Mouse (Mus musculus) kidney, postnatal 0 days (tissue): ENCODE results near the gene Nrxn2. TPM values are rescaled to one million over a fixed set of nuclear protein-coding genes. Genes with fewer than 3 reads are reported as not detected.

Experiments
- ATAC-seq: fragments of 200-750 bp; cut with Nextera tagmentation; replicated peaks from 2 replicates; pipeline ENCODE4 v1.8.0; 2017; ENCODE audit warnings: low read depth, moderate number of reproducible peaks, moderate TSS enrichment, moderate library complexity; ENCODE audit not compliant: low FRiP score
- DNase-seq: peaks from one replicate; pipeline ENCODE4 v3.0.0-alpha.2; 2016; ENCODE audit warnings: low spot score
- H3K27ac ChIP-seq: fragments of 300-500 bp; sonication (generic); 2 replicates; pipeline ENCODE4 v1.5.1; 2014; ENCODE audit warnings: mild to moderate bottlenecking
- H3K27me3 ChIP-seq: fragments of 300-500 bp; sonication (generic); 2 replicates; pipeline ENCODE4 v1.6.1; 2014; ENCODE audit warnings: low read length, mixed read lengths; ENCODE audit not compliant: insufficient read depth
- H3K36me3 ChIP-seq: fragments of 300-500 bp; sonication (generic); 2 replicates; pipeline ENCODE4 v1.6.1; 2014; ENCODE audit warnings: low read length, mixed read lengths; ENCODE audit not compliant: insufficient read depth
- H3K4me1 ChIP-seq: fragments of 300-500 bp; sonication (generic); replicated peaks from 2 replicates; pipeline ENCODE4 v1.6.1; 2014; ENCODE audit warnings: antibody characterized with exemption, low read length, mixed read lengths; ENCODE audit not compliant: insufficient read depth
- H3K4me2 ChIP-seq: fragments of 300-500 bp; sonication (generic); 2 replicates; pipeline ENCODE4 v1.6.1; 2014; ENCODE audit warnings: mild to moderate bottlenecking, low read length, moderate library complexity, mixed read lengths
- H3K4me3 ChIP-seq: fragments of 300-500 bp; sonication (generic); replicated peaks from 2 replicates; pipeline ENCODE4 v1.5.1; 2014; ENCODE audit warnings: low read depth, low read length
- H3K9ac ChIP-seq: fragments of 300-500 bp; sonication (generic); 2 replicates; pipeline ENCODE4 v1.6.1; 2014; ENCODE audit warnings: low read depth, low read length
- H3K9me3 ChIP-seq: fragments of 300-500 bp; sonication (generic); replicated peaks from 2 replicates; pipeline ENCODE4 v1.6.1; 2016; ENCODE audit warnings: low read length, inconsistent platforms, mixed read lengths
- CTCF ChIP-seq: IDR thresholded peaks from 2 replicates; pipeline ENCODE4 v1.5.1; 2016; ENCODE audit warnings: antibody characterized with exemption, low read depth, mild to moderate bottlenecking, moderate library complexity
- WGBS: fragments of 180-500 bp; shearing (Covaris S2); extraction: QIAGEN DNeasy Blood & Tissue Kit; methylation state at CpG from one replicate; pipeline ENCODE4 v1.1.7; 2014; 5-methylcytosine and 5-hydroxymethylcytosine counted together
- polyA plus RNA-seq: library from polyadenylated mRNA; unstranded; fragments of >200 nt; fragmentation: Nextera tagmentation; extraction: Ambion mirVana; gene quantifications from 2 replicates; pipeline ENCODE4 v1.2.1, GENCODE M21; 2015

Gene Nrxn2
- polyA plus RNA-seq, 1 experiment from 2014 or later, result 5.9 TPM

- 66% methylated on average over 5 of the region's 5 CpGs for WGBS
- H3K27me3 ChIP-seq, result no peaks in the 10 kb centered on the region
- no peak for ATAC-seq
- H3K36me3 ChIP-seq, result 0 out of 2 replicates have a peak, but pooled peaks cover 3% of the 10 kb centered on the region
- no peak for TF ChIP-seq CTCF
- H3K4me3 ChIP-seq, result no peak overlapping the region
- H3K9ac ChIP-seq, result no peak overlapping the region
- DNase-seq, result no peak
- no peak overlapping the region for H3K27ac ChIP-seq
- no peaks in the 10 kb centered on the region for H3K9me3 ChIP-seq
- no peak overlapping the region for H3K4me2 ChIP-seq
- peaks cover 22% of the 10 kb centered on the region for H3K4me1 ChIP-seq
Measured at GRCm38 (mm10) chr19:6396237-6396636, 22.3 kb upstream of the Nrxn2 start.

- H3K36me3 ChIP-seq, result 0 out of 2 replicates have a peak, but pooled peaks cover 2% of the 10 kb centered on the region
- H3K4me1 ChIP-seq, result peaks cover 32% of the 10 kb centered on the region
- no peak overlapping the region for H3K4me3 ChIP-seq
- H3K4me2 ChIP-seq, result no peak overlapping the region
- no peaks in the 10 kb centered on the region for H3K27me3 ChIP-seq
- no peak for TF ChIP-seq CTCF
- no peak overlapping the region for H3K9ac ChIP-seq
- 76% methylated on average over 22 of the region's 22 CpGs for WGBS
- ATAC-seq (no peak), DNase-seq (no peak)
- H3K9me3 ChIP-seq, result no peaks in the 10 kb centered on the region
- no peak overlapping the region for H3K27ac ChIP-seq
Measured at GRCm38 (mm10) chr19:6397582-6398249, 20.8 kb upstream of the Nrxn2 start.

GRCm38 (mm10) chr19:6398447-6399284, 19.9 kb upstream of the Nrxn2 start:
- H3K4me2 ChIP-seq, result peak overlapping the region; percentile 91
- peak overlapping the region; percentile 67; the same call in 1 of the 2 replicates for H3K9ac ChIP-seq
- DNase-seq, result peak; percentile 61
- no peaks in the 10 kb centered on the region for H3K9me3 ChIP-seq
- TF ChIP-seq CTCF, result no peak
- H3K4me3 ChIP-seq, result peak overlapping the region; percentile 52
- no peaks in the 10 kb centered on the region for H3K36me3 ChIP-seq
- peak overlapping the region; percentile 52; the same call in 1 of the 2 replicates for H3K27ac ChIP-seq
- H3K27me3 ChIP-seq, result no peaks in the 10 kb centered on the region
- ATAC-seq, result peak; percentile 16; the same call in 1 of the 2 replicates
- 2% methylated on average over 39 of the region's 39 CpGs for WGBS
- H3K4me1 ChIP-seq, result peaks cover 32% of the 10 kb centered on the region

GRCm38 (mm10) chr19:6399285-6400095, 19.0 kb upstream of the Nrxn2 start, which contains the start of gene Rasgrp2:
Gene Rasgrp2, plus strand, starts transcription at chr19:6399340.
- peak within 1 kb of the TSS; percentile 52 for H3K4me3 ChIP-seq
- peak within 1 kb of the TSS; percentile 52; the same call in 1 of the 2 replicates for H3K27ac ChIP-seq
- H3K4me1 ChIP-seq, result peaks cover 32% of the 10 kb centered on the region
- peak; percentile 61 for DNase-seq
- H3K36me3 ChIP-seq, result no peaks in the 10 kb centered on the region
- H3K4me2 ChIP-seq, result peak within 1 kb of the TSS; percentile 91
- ATAC-seq, result no peak
- H3K9me3 ChIP-seq, result no peaks in the 10 kb centered on the region
- TF ChIP-seq CTCF, result no peak
- WGBS, result 1% methylated on average over 70 of the region's 87 CpGs
- H3K9ac ChIP-seq, result peak within 1 kb of the TSS; percentile 67
- H3K27me3 ChIP-seq, result no peaks in the 10 kb centered on the region

GRCm38 (mm10) chr19:6400096-6401086, 18.1 kb upstream of the Nrxn2 start:
- ATAC-seq (peak; percentile 12; the same call in 1 of the 2 replicates), DNase-seq (no peak)
- Histone ChIP-seq H3K4me1 (peaks cover 32% of the 10 kb centered on the region), H3K27me3 (no peaks in the 10 kb centered on the region), H3K36me3 (no peaks in the 10 kb centered on the region), H3K9ac (peak overlapping the region; percentile 67), H3K4me2 (peak overlapping the region; percentile 91), H3K4me3 (peak overlapping the region; percentile 52), H3K9me3 (no peaks in the 10 kb centered on the region), H3K27ac (peak overlapping the region; percentile 75; the same call in 1 of the 2 replicates)
- WGBS, result 2% methylated on average over 29 of the region's 29 CpGs
- peak; percentile 38; the same call in 1 of the 2 replicates for TF ChIP-seq CTCF
